Mouse (Mus musculus) urinary bladder, postnatal 4 days (tissue): ENCODE measurements around the gene Golga3.

Experiments used
- DNase-seq, 2 experiments: peaks; one replicate each; pipeline ENCODE4 v3.0.0; 2021 to 2022; ENCODE audit warnings: low spot score in 2 of 2

Gene Golga3

DNA sequence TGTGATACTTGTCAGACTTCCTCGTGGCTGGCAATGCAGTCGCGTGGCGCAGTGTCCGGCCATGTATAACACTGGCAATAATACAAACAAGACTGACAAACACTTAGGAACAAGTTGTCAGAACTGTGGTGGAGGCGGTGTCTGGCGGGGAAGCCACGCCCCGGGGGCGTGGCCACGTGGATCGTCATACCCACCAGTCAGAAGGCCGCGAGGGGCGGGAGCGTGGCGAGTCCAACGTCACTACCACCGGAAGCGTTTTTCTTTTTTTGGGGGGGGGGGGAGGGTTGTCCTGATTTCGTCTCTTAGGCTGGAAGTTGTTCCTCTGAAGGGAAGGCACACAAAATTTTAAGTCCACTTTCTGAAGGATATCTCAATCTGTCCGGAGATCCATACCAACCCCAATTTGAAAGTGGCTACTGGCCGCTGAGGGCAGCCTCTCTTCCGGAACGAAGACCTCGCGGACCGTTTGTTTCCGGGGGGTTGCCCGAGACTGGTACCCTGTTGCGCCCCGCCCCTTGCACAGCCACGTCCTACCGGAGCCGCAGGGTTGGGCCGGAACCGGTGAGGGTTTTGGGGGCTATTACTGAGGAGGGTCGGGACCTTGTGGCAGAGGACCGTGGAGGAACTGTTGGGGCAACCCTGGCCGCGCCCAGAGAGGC lies at the start of gene Golga3:
TSS of gene Golga3 (plus strand) at position 340 of the 659 bp plus-strand sequence.
- DNase-seq, result peak; percentile 90 to 91

DNA sequence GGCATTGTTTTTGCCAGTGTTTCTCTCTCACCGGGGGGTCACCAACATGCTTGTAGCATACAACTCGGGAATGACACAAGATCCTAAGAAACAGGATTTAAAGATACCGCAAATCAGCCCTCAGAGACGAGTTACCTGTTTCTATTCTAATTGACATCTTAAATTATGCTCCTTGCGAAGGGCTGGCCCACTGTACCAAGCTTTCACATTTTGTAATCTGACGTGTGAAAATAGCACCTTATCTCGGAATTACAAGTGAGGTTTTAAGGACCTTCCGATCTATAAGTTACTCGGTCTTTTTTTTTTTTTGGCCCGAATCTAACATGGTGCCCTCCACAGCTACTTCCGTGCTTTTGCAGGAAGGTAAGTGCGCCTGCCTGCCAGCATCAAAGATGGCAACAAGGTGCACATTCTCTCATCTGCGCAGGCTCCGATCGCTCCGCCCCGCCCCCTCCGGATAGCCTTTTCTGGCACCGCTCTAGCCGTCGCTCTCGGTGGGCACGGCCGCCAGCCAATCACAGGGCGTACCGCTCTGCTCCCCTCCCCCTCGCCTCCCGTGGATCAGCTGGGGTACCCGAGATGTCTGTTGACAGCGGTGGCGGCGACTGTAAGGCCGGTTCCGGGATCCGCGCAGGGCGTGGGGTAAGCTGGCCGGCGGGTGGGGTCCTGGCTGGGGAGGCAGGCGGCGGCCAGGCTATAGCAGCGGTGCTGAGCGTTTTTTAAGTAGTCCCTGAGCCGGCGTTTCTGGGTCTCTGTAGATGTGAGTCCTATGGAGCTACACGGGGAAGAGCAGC lies 41.0 kb upstream of the Golga3 start, which contains the start of gene Chfr:
TSS of gene Chfr (plus strand) at position 550 of the 794 bp plus-strand sequence.
- peak; percentile 97 to 98 for DNase-seq

DNA sequence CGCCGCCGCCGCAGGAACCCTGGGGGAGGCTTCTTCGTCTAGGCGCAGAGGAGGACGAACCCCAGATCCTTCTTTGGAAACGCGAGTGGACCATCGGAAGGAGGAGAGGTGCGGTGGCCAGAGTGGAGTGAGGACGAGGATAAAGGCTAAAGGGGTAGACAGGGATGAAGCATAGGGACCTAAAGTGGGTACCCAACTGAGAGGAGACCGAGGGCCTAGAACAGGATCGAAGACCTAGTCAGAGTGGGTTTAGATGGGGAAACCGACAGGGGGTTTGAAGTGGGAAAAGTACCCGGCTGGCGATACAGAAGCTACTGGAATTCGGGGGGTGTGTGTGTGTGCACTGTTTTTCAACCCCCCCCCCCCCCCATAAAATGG lies 40.4 kb upstream of the Golga3 start:
- DNase-seq, result no peak

DNA sequence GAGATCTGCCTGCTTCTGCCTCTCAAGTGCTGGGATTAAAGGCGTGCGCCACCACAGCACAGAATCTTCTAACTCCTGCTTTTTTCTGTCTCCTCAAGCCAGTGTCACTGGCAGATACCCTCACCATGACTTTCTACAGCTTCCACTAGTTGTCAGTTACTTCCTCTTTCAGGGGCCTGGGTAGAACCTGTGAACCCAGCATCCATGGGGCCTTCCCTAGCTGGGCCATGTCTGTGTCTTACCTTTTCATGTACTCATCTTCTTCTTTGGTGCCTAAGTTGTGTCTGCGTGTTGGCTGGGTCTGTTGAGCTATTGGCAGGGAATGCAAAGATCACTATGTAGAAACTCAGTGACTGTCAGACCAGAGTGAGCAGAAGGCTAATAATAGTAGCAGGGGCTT lies 38.7 kb upstream of the Golga3 start:
- no peak for DNase-seq

DNA sequence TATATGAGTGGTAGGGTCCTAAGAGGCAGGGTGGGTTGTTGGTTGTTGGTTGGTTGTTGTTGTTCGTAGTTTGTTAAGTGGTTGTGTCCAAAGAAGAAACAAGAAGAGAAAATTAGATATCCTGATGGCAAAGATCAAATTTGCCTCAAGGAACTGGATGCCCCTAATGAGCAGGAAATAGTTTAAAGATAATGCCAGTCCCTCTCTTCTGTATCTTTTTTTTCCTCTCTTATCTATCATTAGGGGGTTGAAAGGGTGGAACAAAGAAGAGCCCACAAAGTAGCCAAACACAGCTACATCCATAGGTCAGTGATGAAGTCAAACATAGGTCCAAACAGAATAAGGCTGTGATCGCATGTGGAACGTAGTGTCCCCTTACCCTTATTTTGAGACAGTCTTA lies 37.2 kb upstream of the Golga3 start:
- DNase-seq, result no peak

DNA sequence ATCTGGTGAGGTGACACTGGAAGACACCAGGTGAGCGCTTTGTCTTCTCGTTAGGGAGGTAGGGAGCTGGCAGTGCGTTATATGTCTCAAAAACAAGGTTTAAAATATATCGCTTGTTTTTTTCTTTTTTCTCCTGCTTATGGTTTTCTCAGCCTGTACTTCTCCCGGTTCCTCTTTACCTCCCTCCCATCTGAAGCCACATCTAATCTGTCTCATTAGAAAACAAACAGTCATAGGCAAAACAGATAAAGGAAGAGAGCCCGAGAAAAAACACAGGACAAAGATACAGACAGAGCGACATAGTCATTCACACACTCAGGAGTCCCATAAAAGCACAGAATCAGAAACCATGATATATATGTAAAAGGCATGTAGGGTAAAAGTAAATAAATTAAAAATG lies 36.1 kb upstream of the Golga3 start:
- DNase-seq, result no peak

DNA sequence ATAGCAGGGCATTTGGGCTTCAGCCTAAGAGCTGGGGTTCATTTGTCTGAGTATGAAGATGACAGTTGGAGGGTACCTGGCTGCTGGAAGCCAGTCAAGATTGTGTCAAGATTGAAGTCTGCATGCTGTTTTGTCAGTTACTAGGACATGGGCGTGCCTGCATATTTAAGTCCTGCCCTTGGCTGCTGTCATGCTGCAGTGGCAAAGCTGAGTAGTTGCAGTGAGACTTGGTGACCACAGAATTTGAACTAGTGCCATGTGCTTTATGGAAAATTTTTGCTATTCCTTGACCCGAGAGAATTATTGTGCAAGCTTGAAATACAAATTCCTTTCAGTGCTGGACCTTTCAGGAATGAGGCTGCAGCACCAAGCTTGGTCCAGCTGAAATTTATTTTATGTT lies 34.2 kb upstream of the Golga3 start:
- DNase-seq, result no peak

DNA sequence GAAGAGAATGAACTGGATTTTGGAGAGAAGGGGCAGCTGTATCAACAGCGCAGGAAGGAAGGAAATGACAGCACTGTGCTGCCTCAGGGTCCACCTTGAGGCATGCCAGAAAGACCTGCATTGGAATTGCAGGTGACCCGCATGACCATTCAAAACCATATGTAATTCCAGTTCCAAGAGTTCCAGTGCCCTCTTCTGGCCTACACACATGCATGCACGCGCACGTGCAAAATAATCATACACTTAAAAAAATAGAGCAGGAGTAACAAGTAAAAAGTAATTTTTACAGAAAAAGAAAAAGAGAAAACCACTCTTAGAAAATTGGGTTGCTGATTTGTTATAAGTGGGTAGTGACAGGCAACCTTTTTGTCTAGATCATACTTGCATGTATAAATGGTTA lies 33.5 kb upstream of the Golga3 start:
- no peak for DNase-seq

DNA sequence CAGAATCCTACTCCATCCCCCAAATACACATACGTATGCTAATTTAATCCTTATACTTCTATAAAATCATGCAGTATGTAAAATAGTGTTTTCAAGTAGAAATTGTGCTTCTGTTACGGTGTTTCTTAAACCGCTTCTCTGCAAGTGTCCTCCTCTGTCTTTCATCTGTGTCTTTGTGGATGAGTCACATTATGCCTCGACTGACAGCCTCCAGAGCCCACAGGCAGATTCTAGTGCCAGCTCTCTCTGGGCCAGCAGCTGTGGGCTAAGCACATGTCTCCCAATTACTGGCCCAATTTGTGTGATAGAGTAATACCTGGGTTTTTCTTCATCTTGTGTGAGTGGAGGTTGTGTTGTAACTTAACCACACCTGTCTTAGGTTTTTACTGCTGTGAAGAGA lies 7.1 kb upstream of the Golga3 start:
- no peak for DNase-seq

DNA sequence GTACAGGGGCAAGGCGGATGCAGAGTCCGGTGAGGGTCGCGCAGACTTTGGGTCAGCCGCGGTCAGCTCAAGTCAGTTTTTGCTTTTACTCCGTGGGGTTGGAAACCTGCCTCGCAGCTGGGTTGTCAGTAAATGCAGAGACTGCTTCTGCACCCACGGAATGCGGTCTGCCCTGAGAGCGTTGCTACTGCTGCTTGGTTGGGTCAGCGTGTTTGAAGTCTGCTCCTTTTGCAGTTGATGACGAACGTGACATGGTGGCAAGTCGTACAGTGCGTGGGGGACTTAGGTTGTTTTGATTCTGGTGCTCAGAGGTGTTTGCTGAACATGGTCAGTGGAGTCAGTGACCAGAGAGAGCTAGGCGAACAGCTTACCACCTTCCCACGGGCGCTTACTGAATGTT lies 520 bp downstream of the Golga3 start:
- DNase-seq, result no peak

DNA sequence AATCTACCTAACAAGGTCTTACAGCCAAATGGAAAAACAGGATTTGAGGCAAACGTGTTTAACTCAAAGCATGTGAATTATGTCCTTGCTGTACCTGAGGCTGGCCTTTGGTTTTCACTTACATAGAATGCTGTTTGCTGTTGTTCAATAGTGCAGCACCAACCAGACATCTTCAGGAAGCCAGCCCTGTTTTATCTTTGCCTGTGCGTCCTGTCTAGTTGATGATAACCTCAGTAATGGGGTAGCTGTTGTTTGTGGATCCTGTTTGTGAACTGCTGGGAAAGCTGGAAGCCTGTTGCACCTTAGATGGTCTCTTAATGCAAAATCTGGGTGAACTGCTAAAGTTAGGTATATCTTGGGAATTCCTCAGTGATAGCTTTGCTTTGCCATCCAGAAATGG lies 2.1 kb downstream of the Golga3 start:
- no peak for DNase-seq

DNA sequence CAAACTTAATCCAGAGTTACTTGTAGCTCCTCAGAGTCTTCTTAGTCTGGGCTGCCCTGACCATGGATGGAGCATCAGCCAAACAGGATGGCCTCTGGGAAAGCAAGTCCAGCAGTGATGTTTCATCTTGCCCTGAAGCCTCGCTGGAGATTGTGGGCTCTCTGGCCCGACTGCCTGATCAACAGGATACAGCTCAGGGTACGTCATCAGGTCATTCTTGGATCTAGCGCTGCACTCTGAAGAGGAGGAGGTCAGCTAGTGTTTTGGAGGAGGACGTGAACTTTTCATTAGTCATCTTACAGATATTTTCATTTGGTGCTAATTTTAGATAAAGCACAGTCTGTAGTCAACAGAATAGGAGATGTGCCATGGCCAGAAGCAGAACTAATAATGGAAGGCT lies 5.2 kb downstream of the Golga3 start:
- no peak for DNase-seq

DNA sequence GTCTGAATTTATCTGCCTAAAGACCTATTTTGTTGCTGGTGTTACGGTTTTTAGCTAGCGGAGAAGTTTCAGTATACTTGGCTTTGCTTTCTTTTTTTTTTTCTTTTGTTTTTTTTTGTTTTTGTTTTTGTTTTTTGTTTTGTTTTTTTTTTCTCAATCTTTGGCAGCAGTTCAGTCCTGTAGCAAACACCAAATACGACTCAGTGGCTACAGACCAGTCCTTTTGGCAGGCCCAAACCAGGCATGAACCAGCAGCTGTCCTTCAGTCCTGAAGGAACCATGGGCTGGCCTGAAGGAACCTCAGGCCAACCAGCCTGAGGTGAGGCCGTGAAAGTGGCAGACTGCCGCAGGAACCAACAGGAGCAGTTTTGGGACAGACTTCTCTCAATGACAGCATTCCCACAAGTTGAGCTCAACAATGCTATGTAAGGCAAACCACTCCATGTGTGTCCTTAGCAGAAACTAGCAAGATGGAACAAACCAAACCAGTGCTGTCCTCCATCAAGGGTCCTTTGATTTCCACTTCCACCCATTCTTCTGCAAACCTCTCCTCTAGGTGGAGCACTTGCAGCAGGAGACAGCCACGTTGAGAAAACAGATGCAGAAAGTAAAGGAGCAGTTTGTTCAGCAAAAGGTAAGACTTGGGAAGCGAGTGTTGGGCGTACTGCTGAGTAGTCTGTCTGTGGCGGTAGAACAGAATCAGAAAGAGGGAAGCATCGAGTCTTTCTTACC lies 26.8 kb downstream of the Golga3 start:
- DNase-seq, result no peak

DNA sequence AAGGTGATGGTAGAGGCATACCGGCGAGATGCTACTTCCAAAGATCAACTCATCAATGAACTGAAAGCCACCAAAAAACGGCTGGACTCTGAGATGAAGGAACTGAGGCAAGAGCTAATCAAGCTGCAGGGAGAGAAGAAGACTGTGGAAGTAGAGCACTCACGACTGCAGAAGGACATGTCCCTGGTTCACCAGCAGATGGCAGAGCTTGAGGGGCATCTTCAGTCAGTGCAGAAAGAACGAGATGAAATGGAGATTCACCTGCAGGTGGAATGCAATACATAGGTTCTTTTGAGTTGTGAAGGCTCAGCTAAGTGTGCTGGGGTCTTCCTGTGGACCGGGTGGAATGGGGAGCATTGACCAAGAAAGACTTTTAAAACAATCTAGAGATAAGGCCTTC lies 28.3 kb downstream of the Golga3 start:
- no peak for DNase-seq

DNA sequence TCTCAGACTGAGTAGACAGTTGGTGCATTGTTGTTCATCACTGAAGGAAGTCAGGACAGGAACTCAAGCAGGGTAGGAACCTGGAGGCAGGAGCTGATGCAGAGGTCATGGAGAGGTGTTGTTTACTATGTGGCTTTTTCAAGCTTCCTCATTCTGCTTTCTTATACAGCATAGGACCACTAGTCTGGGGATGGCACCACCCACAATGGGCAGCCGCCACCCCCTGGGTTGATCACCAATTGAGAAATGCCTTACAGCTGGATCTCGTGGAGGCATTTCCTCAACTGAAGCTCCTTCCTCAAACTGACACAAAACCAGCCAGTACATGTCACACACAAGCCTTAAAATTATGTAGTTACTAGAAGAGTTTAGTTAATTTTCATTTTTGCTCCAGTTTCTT lies 34.8 kb downstream of the Golga3 start:
- DNase-seq, result no peak

DNA sequence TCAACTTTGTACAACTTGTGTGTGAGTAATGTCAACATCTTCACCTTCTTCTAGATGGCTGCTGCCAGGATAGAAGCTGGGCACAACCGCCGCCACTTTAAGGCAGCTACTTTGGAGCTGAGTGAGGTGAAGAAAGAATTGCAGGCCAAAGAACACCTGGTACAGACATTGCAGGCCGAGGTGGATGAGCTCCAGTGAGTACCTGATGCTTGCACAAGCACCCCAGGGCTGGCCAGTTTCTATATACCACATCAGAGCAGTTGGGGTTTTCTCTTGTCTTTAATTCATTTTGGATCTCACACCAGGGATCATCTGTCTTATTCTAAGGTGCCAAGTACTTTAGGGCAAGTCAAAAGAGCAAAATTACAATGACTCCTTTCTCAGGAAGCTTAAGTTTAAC lies 40.3 kb downstream of the Golga3 start:
- no peak for DNase-seq

DNA sequence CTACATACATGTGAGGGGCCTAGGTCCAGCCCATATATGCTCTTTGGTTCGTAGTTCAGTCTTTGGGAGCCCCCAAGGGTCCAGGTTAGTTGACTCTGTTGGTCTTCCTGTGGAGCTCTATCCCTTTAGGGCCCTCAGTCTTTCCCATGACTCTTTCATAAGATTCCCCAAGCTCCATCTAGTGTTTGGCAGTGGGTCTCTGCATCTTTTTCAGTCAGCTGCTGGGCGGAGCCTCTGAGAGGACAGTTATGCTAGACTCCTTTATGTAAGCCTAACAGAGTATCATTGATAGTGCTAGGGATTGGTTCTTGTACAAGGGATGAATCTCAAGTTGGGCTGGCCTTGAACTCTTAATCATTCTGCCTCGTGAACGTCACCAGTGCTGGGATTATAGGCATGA lies 43.8 kb downstream of the Golga3 start:
- no peak for DNase-seq

DNA sequence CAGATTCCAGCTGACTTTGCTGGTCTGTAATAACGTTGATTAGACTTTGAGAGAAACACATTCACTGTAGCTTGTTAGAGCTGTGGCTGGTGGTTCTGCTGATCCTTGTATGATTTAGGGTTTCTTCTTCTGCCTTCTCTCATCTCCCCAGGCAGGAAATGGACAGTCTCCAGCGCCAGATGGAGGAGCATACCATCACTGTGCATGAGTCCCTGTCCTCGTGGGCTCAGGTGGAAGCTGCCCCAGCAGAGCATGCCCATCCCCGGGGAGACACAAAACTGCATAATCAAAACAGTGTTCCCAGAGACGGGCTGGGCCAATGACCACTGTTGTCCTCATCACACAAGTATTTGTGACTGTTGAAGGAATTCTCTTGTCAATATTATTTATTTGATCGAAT lies 46.3 kb downstream of the Golga3 start:
- DNase-seq, result no peak

DNA sequence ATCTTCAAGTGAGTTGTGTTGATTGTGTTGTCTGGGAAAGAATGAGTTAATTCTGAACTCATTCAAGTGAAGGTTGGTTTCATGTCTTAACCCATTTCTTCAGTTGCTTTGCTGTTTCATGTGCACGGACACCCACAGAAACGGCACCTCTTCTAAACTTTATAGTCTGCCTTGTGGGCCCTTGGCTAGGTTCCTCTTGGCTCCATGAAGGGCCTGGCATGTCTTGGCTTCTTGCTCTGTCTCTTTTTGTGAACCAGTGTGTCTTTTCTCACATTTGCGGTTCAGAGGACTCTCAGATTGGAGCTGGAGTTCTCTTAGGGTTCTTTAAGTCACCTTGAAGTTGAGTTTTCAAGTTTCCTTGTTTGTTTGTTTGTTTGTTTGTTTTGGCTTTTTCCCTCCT lies 48.6 kb downstream of the Golga3 start:
- no peak for DNase-seq

DNA sequence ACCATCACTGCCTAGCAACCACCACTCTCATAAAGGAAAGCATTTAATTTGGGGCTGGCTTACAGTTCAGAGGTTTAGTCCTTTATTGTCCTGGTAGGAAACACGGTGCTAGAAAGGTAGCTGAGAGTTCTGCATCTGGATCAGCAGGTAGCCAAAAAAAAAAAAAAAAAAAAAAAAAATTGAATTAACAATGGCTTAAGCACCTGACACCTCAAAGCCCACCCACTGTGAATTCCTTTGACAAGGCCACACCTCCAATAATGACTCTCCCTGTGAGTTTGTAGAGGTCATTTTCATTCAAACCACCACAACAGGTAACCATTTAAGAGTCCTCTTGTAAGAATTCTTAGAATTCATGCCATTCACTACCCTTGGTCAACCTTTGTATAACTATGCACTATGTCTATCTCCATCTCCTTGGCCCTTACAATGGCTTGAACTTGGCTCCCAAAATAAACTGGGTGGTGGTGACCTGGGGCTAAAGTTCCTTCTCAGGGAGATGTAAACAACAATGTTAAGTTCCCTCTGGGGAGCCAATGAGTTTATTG lies 50.9 kb downstream of the Golga3 start:
- no peak for DNase-seq

DNA sequence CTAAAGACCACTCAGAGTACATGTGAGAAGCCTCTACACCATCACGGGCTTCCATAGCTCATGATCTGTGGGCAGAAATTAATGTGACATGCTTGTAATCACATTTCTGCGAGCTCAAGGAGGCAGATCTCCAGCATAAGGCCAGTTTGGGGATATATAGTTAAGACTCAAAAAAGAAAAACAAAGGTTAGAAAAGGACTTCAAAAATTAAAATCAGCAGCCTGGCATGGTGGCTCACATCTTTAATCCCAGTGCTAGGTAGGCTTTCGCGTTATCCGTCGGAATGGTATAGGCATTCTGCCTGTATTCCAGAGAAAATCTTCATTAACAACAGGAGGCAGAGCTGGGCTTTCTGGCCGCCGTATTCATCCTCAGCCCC lies 53.9 kb downstream of the Golga3 start:
- DNase-seq, result no peak

DNA sequence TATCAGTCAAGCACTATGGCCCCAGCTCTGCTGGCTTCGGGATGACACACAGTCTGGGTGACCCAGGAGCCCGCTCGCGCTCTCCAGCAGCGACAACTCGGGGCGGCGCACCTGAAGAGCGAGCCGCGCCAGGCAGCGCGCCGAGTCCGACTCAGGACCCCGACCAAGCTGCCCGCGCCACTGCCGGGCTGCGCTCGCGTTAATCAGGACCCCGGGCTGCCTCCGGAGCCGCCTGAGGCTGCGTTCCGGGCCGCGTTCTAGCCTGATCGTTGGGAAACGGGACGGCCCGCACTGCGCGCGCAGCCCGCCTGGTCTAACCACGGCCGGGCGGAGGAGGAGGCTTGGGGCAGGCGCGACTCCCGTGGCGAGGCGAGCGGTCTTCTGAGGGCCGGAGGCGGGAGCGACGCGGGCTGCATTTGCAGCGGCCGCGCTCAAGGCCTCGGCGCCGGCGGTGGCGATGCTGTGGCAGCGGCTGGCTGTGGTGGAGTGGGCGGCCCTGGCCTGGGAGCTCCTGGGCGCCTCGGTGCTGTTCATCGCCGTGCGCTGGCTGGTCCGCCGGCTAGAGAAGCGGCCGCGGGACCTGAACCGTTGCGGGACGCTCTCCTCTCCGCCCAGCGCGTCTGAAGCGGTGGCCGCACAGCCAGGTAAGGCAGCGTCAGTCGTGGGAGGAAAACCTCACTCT lies 54.4 kb downstream of the Golga3 start, which contains the start of gene Ankle2:
TSS of gene Ankle2 (plus strand) at position 225 of the 682 bp plus-strand sequence.
- peak; percentile 90 to 91 for DNase-seq
